In the genomic region with DNA sequence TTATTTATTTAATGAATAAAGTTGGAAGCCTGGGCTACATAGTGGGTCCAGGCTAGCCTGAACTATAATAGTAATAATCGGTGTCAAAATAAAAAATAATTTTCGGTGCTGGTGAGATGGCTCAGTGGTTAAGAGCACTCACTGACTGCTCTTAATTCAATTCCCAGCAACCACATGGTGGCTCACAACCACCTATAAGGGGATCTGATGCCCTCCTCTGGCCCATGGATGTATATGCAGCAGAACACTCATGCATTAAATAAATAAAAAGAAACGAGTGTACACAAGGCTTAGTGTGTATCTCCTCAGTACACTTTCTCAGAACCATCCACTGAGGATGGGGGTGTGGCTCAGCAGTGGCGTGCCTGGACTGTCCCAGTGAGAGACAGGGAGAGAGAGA, we compare ENCODE assay signal across 20 mouse cellular contexts. TPM values are rescaled to one million over a fixed set of nuclear protein-coding genes. Genes with fewer than 3 reads are reported as not detected.
DNase-seq lines count a peak whose midpoint lies in the region; ATAC-seq and TF ChIP-seq lines count a peak whose summit lies in the region.
"Had no signal": no experiment of that assay in that cellular context is flagged by ENCODE, and none has a peak within 500 bp of the region (broad histone marks: within the 10 kb centered on the region; RNA-seq: fewer than 3 reads in every experiment).

No protein-coding gene starts in this region.

- no peak for DNase-seq in forebrain, postnatal 0 days
- DNase-seq in lung, postnatal 0 days (ENCODE audit: low spot score): peak; percentile 25
- DNase-seq in lung, adult 2 months: no peak
- DNase-seq in ZHBTc4 (ENCODE audit: low read depth, low spot score): peak; percentile 49
- DNase-seq in spleen, postnatal 14 days (ENCODE audit: low spot score in 2 of 2): no peak
- DNase-seq in spleen, adult 18-20 months: no peak
- no peak for DNase-seq in urinary bladder, adult 2 months (ENCODE audit: low spot score)
- DNase-seq: cerebellum, adult 11-12 months; cerebellum, postnatal 36 days; kidney, postnatal 14 days; liver; thymus, adult 2 months had no signal

- H3K9me3 ChIP-seq in forebrain, postnatal 0 days (ENCODE audit: low read length): no peaks in the 10 kb centered on the region
- H3K9me3 ChIP-seq in forebrain, embryonic 13.5 days (replicated peaks): no peaks in the 10 kb centered on the region
- H3K9me3 ChIP-seq in lung, postnatal 0 days (ENCODE audit: low read length): no peaks in the 10 kb centered on the region
- H3K9me3 ChIP-seq: embryonic facial prominence, embryonic 13.5 days; heart, embryonic 13.5 days; midbrain, embryonic 12.5 days had no signal

- no peaks in the 10 kb centered on the region for H3K27me3 ChIP-seq in forebrain, postnatal 0 days (ENCODE audit: insufficient read depth, low read length)
- peaks cover 18% of the 10 kb centered on the region for H3K27me3 ChIP-seq in forebrain, embryonic 13.5 days
- no peaks in the 10 kb centered on the region for H3K27me3 ChIP-seq in lung, postnatal 0 days (replicated peaks; ENCODE audit: insufficient read depth, low read length)

- H3K4me3 ChIP-seq in forebrain, postnatal 0 days (ENCODE audit: low read depth, low read length): no peak overlapping the region
- no peak overlapping the region for H3K4me3 ChIP-seq in forebrain, embryonic 13.5 days
- H3K4me3 ChIP-seq in lung, postnatal 0 days (ENCODE audit: low read depth, low read length): no peak overlapping the region
- H3K4me3 ChIP-seq in lung, adult 2 months (replicated peaks; ENCODE audit: extremely low read depth, low read depth, low read length): no peak overlapping the region
- H3K4me3 ChIP-seq: embryonic facial prominence, embryonic 13.5 days; heart, embryonic 13.5 days; midbrain, embryonic 12.5 days; myocyte had no signal

- H3K9ac ChIP-seq in forebrain, postnatal 0 days: no peak overlapping the region
- no peak overlapping the region for H3K9ac ChIP-seq in forebrain, embryonic 13.5 days
- H3K9ac ChIP-seq in lung, postnatal 0 days (replicated peaks; ENCODE audit: low read depth): no peak overlapping the region
- H3K9ac ChIP-seq: embryonic facial prominence, embryonic 13.5 days; heart, embryonic 13.5 days; midbrain, embryonic 12.5 days had no signal

- no peak for TF ChIP-seq POLR2A in lung, adult 2 months (IDR thresholded peaks at IDR 0.05; ENCODE audit: borderline replicate concordance, extremely low read depth, low read depth, low read length)

- H3K4me2 ChIP-seq in forebrain, postnatal 0 days (ENCODE audit: low read depth): no peak overlapping the region
- no peak overlapping the region for H3K4me2 ChIP-seq in forebrain, embryonic 13.5 days
- H3K4me2 ChIP-seq in lung, postnatal 0 days (replicated peaks; ENCODE audit: low read depth, low read length): no peak overlapping the region
- H3K4me2 ChIP-seq: embryonic facial prominence, embryonic 13.5 days; heart, embryonic 13.5 days; midbrain, embryonic 12.5 days had no signal

- no peak overlapping the region for H3K27ac ChIP-seq in forebrain, postnatal 0 days (ENCODE audit: low read depth, low read length)
- no peak overlapping the region for H3K27ac ChIP-seq in forebrain, embryonic 13.5 days
- H3K27ac ChIP-seq in lung, postnatal 0 days (ENCODE audit: low read length): no peak overlapping the region
- H3K27ac ChIP-seq: embryonic facial prominence, embryonic 13.5 days; heart, embryonic 13.5 days; midbrain, embryonic 12.5 days had no signal

- peak; percentile 20; the same call in 1 of the 2 replicates for TF ChIP-seq CTCF in forebrain, postnatal 0 days (IDR thresholded peaks at IDR 0.05; ENCODE audit: low read depth)
- peak; percentile 48 for TF ChIP-seq CTCF in lung, postnatal 0 days (IDR thresholded peaks at IDR 0.05)
- TF ChIP-seq CTCF in lung, adult 2 months (IDR thresholded peaks at IDR 0.05; ENCODE audit: insufficient read depth, low read length): no peak

- no peak for TF ChIP-seq EP300 in lung, postnatal 0 days (IDR thresholded peaks at IDR 0.05)

- ATAC-seq in forebrain, postnatal 0 days: no peak
- ATAC-seq in forebrain, embryonic 13.5 days: no peak
- ATAC-seq in lung, postnatal 0 days: no peak
- ATAC-seq: intestine, embryonic 16.5 days; Patski had no signal

- WGBS in forebrain, postnatal 0 days: 70% methylated on average over 4 of the region's 4 CpGs
- WGBS in forebrain, embryonic 13.5 days: 71% methylated on average over 4 of the region's 4 CpGs
- 50% methylated on average over 4 of the region's 4 CpGs for WGBS in lung, postnatal 0 days
- 58% methylated on average over 4 of the region's 4 CpGs for WGBS in lung, adult 2 months

- no peaks in the 10 kb centered on the region for H3K4me1 ChIP-seq in forebrain, postnatal 0 days (ENCODE audit: insufficient read depth)
- H3K4me1 ChIP-seq in forebrain, embryonic 13.5 days: no peaks in the 10 kb centered on the region
- peaks cover 4% of the 10 kb centered on the region; the same call in 1 of the 2 replicates for H3K4me1 ChIP-seq in lung, postnatal 0 days (ENCODE audit: insufficient read depth, low read depth, low read length)
- H3K4me1 ChIP-seq in lung, adult 2 months (ENCODE audit: control insufficient read depth, insufficient read depth, low read length): no peaks in the 10 kb centered on the region
- H3K4me1 ChIP-seq: midbrain, embryonic 12.5 days had no signal

- no peaks in the 10 kb centered on the region for H3K36me3 ChIP-seq in forebrain, postnatal 0 days (ENCODE audit: insufficient read depth)
- no peaks in the 10 kb centered on the region for H3K36me3 ChIP-seq in forebrain, embryonic 13.5 days (ENCODE audit: poor library complexity, severe bottlenecking)
- H3K36me3 ChIP-seq in lung, postnatal 0 days (ENCODE audit: insufficient read depth, low read length): no peaks in the 10 kb centered on the region
- H3K36me3 ChIP-seq: embryonic facial prominence, embryonic 13.5 days; heart, embryonic 13.5 days; midbrain, embryonic 12.5 days had no signal

RNA-seq across cellular contexts. Expression of a gene that starts 28.7 kb away (rescaled TPM):
- 13.5 and 35.2 TPM in 2 replicates for total RNA-seq in forebrain, postnatal 0 days (2014; rRNA removed)
- polyA plus RNA-seq in forebrain, postnatal 0 days (2015; fragmentation: Nextera tagmentation; extraction: Ambion mirVana): 9.2 and 12.0 TPM in 2 replicates
- polyA plus RNA-seq in forebrain, embryonic 13.5 days (2015; fragmentation: Nextera tagmentation; extraction: Ambion mirVana): 18.8 and 19.3 TPM in 2 replicates
- polyA plus RNA-seq in lung, postnatal 0 days (2015; fragmentation: Nextera tagmentation; extraction: Ambion mirVana): 8.7 and 9.5 TPM in 2 replicates
- 8.1 and 8.3 TPM in 2 replicates for polyA plus RNA-seq in lung, adult 2 months (2012; rRNA removed)
- polyA plus RNA-seq in urinary bladder, adult 2 months (2012; rRNA removed): 7.2 and 9.7 TPM in 2 replicates

RNA-seq across cellular contexts. Expression of a gene that starts 31.1 kb away (rescaled TPM):
- total RNA-seq in forebrain, postnatal 0 days (2014; rRNA removed): 0.76 and 0.77 TPM in 2 replicates
- polyA plus RNA-seq in forebrain, postnatal 0 days (2015; fragmentation: Nextera tagmentation; extraction: Ambion mirVana): 0.28 and 1.0 TPM in 2 replicates
- 1.4 and 1.6 TPM in 2 replicates for polyA plus RNA-seq in forebrain, embryonic 13.5 days (2015; fragmentation: Nextera tagmentation; extraction: Ambion mirVana)
- polyA plus RNA-seq in lung, postnatal 0 days (2015; fragmentation: Nextera tagmentation; extraction: Ambion mirVana): 0.70 and 0.96 TPM in 2 replicates
- 17.8 and 28.5 TPM in 2 replicates for polyA plus RNA-seq in lung, adult 2 months (2012; rRNA removed)
- 1.9 and 2.5 TPM in 2 replicates for polyA plus RNA-seq in urinary bladder, adult 2 months (2012; rRNA removed)
- polyA plus RNA-seq: C2C12, myocyte had no signal

RNA-seq across cellular contexts. Expression of a gene that starts 42.7 kb away (rescaled TPM):
- total RNA-seq in forebrain, postnatal 0 days (2014; rRNA removed): 71.1 and 74.8 TPM in 2 replicates
- polyA plus RNA-seq in forebrain, postnatal 0 days (2015; fragmentation: Nextera tagmentation; extraction: Ambion mirVana): 31.1 and 34.2 TPM in 2 replicates
- 17.8 and 19.1 TPM in 2 replicates for polyA plus RNA-seq in forebrain, embryonic 13.5 days (2015; fragmentation: Nextera tagmentation; extraction: Ambion mirVana)
- polyA plus RNA-seq in lung, postnatal 0 days (2015; fragmentation: Nextera tagmentation; extraction: Ambion mirVana): 4.0 and 4.4 TPM in 2 replicates
- 2.3 and 3.0 TPM in 2 replicates for polyA plus RNA-seq in lung, adult 2 months (2012; rRNA removed)
- polyA plus RNA-seq in urinary bladder, adult 2 months (2012; rRNA removed): 4.0 and 4.4 TPM in 2 replicates

RNA-seq across cellular contexts. Expression of a gene that starts 47.3 kb away (rescaled TPM):
- total RNA-seq in forebrain, postnatal 0 days (2014; rRNA removed): 30.3 and 31.4 TPM in 2 replicates
- 42.6 TPM in 2 replicates for polyA plus RNA-seq in forebrain, postnatal 0 days (2015; fragmentation: Nextera tagmentation; extraction: Ambion mirVana)
- polyA plus RNA-seq in forebrain, embryonic 13.5 days (2015; fragmentation: Nextera tagmentation; extraction: Ambion mirVana): 48.9 and 50.8 TPM in 2 replicates
- polyA plus RNA-seq in lung, postnatal 0 days (2015; fragmentation: Nextera tagmentation; extraction: Ambion mirVana): 63.1 and 65.7 TPM in 2 replicates
- 37.3 and 42.9 TPM in 2 replicates for polyA plus RNA-seq in lung, adult 2 months (2012; rRNA removed)
- polyA plus RNA-seq in urinary bladder, adult 2 months (2012; rRNA removed): 33.4 and 43.0 TPM in 2 replicates

RNA-seq across cellular contexts. Expression of a gene that starts 56.0 kb away (rescaled TPM):
- total RNA-seq in forebrain, postnatal 0 days (2014; rRNA removed): 72.1 and 92.3 TPM in 2 replicates
- 68.0 and 69.6 TPM in 2 replicates for polyA plus RNA-seq in forebrain, postnatal 0 days (2015; fragmentation: Nextera tagmentation; extraction: Ambion mirVana)
- 101 and 112 TPM in 2 replicates for polyA plus RNA-seq in forebrain, embryonic 13.5 days (2015; fragmentation: Nextera tagmentation; extraction: Ambion mirVana)
- polyA plus RNA-seq in lung, postnatal 0 days (2015; fragmentation: Nextera tagmentation; extraction: Ambion mirVana): 52.2 and 53.1 TPM in 2 replicates
- polyA plus RNA-seq in lung, adult 2 months (2012; rRNA removed): 51.3 and 56.4 TPM in 2 replicates
- 51.2 and 54.6 TPM in 2 replicates for polyA plus RNA-seq in urinary bladder, adult 2 months (2012; rRNA removed)

Comparison
In these comparisons a context has a peak if more than half of its experiments do, and no peak if none do; other contexts are left out.
1. DNase-seq: peak in lung, postnatal 0 days (single experiment) and ZHBTc4 (single experiment); none in forebrain, postnatal 0 days (single experiment), lung, adult 2 months (single experiment), spleen, postnatal 14 days (0 of 2), spleen, adult 18-20 months (0 of 2) and urinary bladder, adult 2 months (single experiment).